ENCODE assay signal across 17 mouse cellular contexts in the genomic region with DNA sequence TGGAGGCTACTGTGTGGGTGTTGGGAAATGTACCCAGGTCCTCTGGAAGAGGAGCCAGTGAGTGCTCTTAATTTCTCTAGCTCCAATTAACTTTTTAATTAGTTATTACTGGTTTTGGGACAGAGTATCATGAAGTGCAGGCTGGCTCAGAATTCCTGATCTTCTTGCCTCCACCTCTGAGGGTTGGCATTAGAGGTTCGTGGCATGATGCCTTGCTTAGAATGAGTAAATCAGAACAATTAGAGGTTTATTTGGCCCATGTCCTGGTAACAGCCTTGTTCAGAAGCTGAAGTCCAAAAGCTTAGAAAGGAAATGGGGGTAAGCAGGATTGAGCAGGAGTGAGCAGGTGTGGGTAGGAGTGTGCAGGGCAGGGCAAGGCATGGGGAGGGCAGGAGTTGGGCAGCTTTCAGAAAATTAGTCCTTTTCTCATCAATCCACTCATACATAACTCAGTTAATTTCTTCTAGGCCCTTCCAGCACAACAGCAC.
DNase-seq lines count a peak whose midpoint lies in the region; ATAC-seq lines count a peak whose summit lies in the region.
"Had no signal": no experiment of that assay in that cellular context is flagged by ENCODE, and none has a peak within 500 bp of the region (broad histone marks: within the 10 kb centered on the region; RNA-seq: fewer than 3 reads in every experiment).

No protein-coding gene starts in this region.

- H3K27me3 ChIP-seq in kidney, embryonic 16.5 days (ENCODE audit: insufficient read depth, low read length) = no peaks in the 10 kb centered on the region
- H3K27me3 ChIP-seq in midbrain, embryonic 14.5 days (ENCODE audit: control insufficient read depth, insufficient read depth, low read length) = no peaks in the 10 kb centered on the region
- H3K27me3 ChIP-seq in midbrain, embryonic 16.5 days (ENCODE audit: control insufficient read depth, insufficient read depth, low read depth, low read length) = no peaks in the 10 kb centered on the region
- H3K27me3 ChIP-seq in neural tube, embryonic 14.5 days (ENCODE audit: control insufficient read depth, insufficient read depth, low read length) = no peaks in the 10 kb centered on the region
- H3K27me3 ChIP-seq: limb, embryonic 13.5 days; Patski had no signal

- no peak for ATAC-seq in kidney, embryonic 16.5 days (ENCODE audit: low FRiP score, low TSS enrichment)
- no peak for ATAC-seq in midbrain, embryonic 14.5 days (ENCODE audit: low FRiP score, low TSS enrichment)
- ATAC-seq in midbrain, embryonic 16.5 days = no peak
- ATAC-seq in neural tube, embryonic 14.5 days (ENCODE audit: low read depth) = no peak
- ATAC-seq: Patski had no signal

- no peak overlapping the region for H3K27ac ChIP-seq in kidney, embryonic 16.5 days (ENCODE audit: low read length)
- H3K27ac ChIP-seq in midbrain, embryonic 14.5 days (replicated peaks; ENCODE audit: low read depth, low read length) = peak overlapping the region; percentile 45; the same call in 1 of the 2 replicates
- no peak overlapping the region for H3K27ac ChIP-seq in midbrain, embryonic 16.5 days (ENCODE audit: low read length)
- H3K27ac ChIP-seq in neural tube, embryonic 14.5 days (ENCODE audit: low read depth, low read length) = peak overlapping the region; percentile 29; the same call in 1 of the 2 replicates
- H3K27ac ChIP-seq: left cerebral cortex, adult 2 months; limb, embryonic 13.5 days; stomach, postnatal 0 days had no signal

- H3K36me3 ChIP-seq in kidney, embryonic 16.5 days (ENCODE audit: insufficient read depth, low read length) = no peaks in the 10 kb centered on the region
- H3K36me3 ChIP-seq in midbrain, embryonic 14.5 days (ENCODE audit: control insufficient read depth, insufficient read depth, low read length) = no peaks in the 10 kb centered on the region
- no peaks in the 10 kb centered on the region for H3K36me3 ChIP-seq in midbrain, embryonic 16.5 days (ENCODE audit: control insufficient read depth, insufficient read depth, low read length)
- H3K36me3 ChIP-seq in neural tube, embryonic 14.5 days (ENCODE audit: control insufficient read depth, insufficient read depth, low read length) = no peaks in the 10 kb centered on the region
- H3K36me3 ChIP-seq: embryonic facial prominence, embryonic 10.5 days; limb, embryonic 13.5 days had no signal

- WGBS in kidney, embryonic 16.5 days = 69% methylated on average over 1 of the region's 1 CpGs
- WGBS in midbrain, embryonic 14.5 days = 78% methylated on average over 1 of the region's 1 CpGs
- 62% methylated on average over 1 of the region's 1 CpGs for WGBS in midbrain, embryonic 16.5 days
- 61% methylated on average over 1 of the region's 1 CpGs for WGBS in neural tube, embryonic 14.5 days

- peak; percentile 34 for DNase-seq in cerebellum, adult 9-11 months
- no peak for DNase-seq in cerebellum, adult 18-20 months
- DNase-seq in kidney, adult 11 months = peak; percentile 60
- no peak for DNase-seq in midbrain, embryonic 14.5 days
- DNase-seq in adrenal gland, postnatal 14 days = no peak
- DNase-seq: cerebellum, postnatal 14 days; heart, postnatal 10 days; lung, embryonic 14.5 days; thymus, postnatal 4 days had no signal

- H3K9me3 ChIP-seq in kidney, embryonic 16.5 days (ENCODE audit: low read length) = no peaks in the 10 kb centered on the region
- no peaks in the 10 kb centered on the region for H3K9me3 ChIP-seq in midbrain, embryonic 14.5 days (ENCODE audit: control insufficient read depth, low read length)
- no peaks in the 10 kb centered on the region for H3K9me3 ChIP-seq in midbrain, embryonic 16.5 days (replicated peaks; ENCODE audit: control insufficient read depth, low read length, poor library complexity, severe bottlenecking)
- H3K9me3 ChIP-seq in neural tube, embryonic 14.5 days (ENCODE audit: control insufficient read depth, low read length) = no peaks in the 10 kb centered on the region
- H3K9me3 ChIP-seq: embryonic facial prominence, embryonic 10.5 days; limb, embryonic 13.5 days had no signal

- H3K4me3 ChIP-seq in kidney, embryonic 16.5 days (ENCODE audit: low read length) = no peak overlapping the region
- no peak overlapping the region for H3K4me3 ChIP-seq in midbrain, embryonic 14.5 days (replicated peaks; ENCODE audit: low read depth, low read length)
- H3K4me3 ChIP-seq in midbrain, embryonic 16.5 days (ENCODE audit: low read depth, low read length) = no peak overlapping the region
- H3K4me3 ChIP-seq in neural tube, embryonic 14.5 days (ENCODE audit: low read depth, low read length) = no peak overlapping the region
- H3K4me3 ChIP-seq: left cerebral cortex, adult 2 months; limb, embryonic 13.5 days had no signal

- no peak overlapping the region for H3K4me2 ChIP-seq in kidney, embryonic 16.5 days (replicated peaks; ENCODE audit: low read depth, low read length)
- H3K4me2 ChIP-seq in midbrain, embryonic 14.5 days (ENCODE audit: low read length) = no peak overlapping the region
- no peak overlapping the region for H3K4me2 ChIP-seq in midbrain, embryonic 16.5 days (ENCODE audit: low read length)
- H3K4me2 ChIP-seq in neural tube, embryonic 14.5 days (ENCODE audit: low read depth, low read length) = no peak overlapping the region

- no peak overlapping the region for H3K9ac ChIP-seq in kidney, embryonic 16.5 days (replicated peaks; ENCODE audit: low read length)
- H3K9ac ChIP-seq in midbrain, embryonic 14.5 days (replicated peaks; ENCODE audit: low read length) = no peak overlapping the region
- H3K9ac ChIP-seq in midbrain, embryonic 16.5 days (ENCODE audit: low read depth, low read length) = no peak overlapping the region
- no peak overlapping the region for H3K9ac ChIP-seq in neural tube, embryonic 14.5 days (replicated peaks; ENCODE audit: low read depth, low read length)
- H3K9ac ChIP-seq: lung, embryonic 14.5 days had no signal

- peaks cover 58% of the 10 kb centered on the region for H3K4me1 ChIP-seq in kidney, embryonic 16.5 days (ENCODE audit: insufficient read depth, low read length)
- peaks cover 44% of the 10 kb centered on the region for H3K4me1 ChIP-seq in midbrain, embryonic 14.5 days (ENCODE audit: control insufficient read depth, insufficient read depth, low read length)
- peaks cover 56% of the 10 kb centered on the region for H3K4me1 ChIP-seq in midbrain, embryonic 16.5 days (ENCODE audit: control insufficient read depth, insufficient read depth, low read length)
- H3K4me1 ChIP-seq in neural tube, embryonic 14.5 days (ENCODE audit: control insufficient read depth, insufficient read depth, low read length) = peaks cover 50% of the 10 kb centered on the region

Comparison
In these comparisons a context has a peak if more than half of its experiments do, and no peak if none do; other contexts are left out.
1. DNase-seq: peak in cerebellum, adult 9-11 months (single experiment) and kidney, adult 11 months (single experiment); none in cerebellum, adult 18-20 months (0 of 2), midbrain, embryonic 14.5 days (single experiment) and adrenal gland, postnatal 14 days (single experiment).
2. H3K27ac ChIP-seq: peak in midbrain, embryonic 14.5 days (single experiment) and neural tube, embryonic 14.5 days (single experiment); none in kidney, embryonic 16.5 days (single experiment) and midbrain, embryonic 16.5 days (single experiment).